Mouse (Mus musculus) liver, postnatal 0 days (tissue): Measurements from ENCODE around the gene Nlrp4c.

Source experiments
- CTCF ChIP-seq: sonication (generic); IDR thresholded peaks from 2 replicates; pipeline ENCODE4 v1.5.1; 2016; ENCODE audit warnings: antibody characterized with exemption, low read depth
- EP300 ChIP-seq: IDR thresholded peaks from 2 replicates; pipeline ENCODE4 v1.6.1; 2016; ENCODE audit warnings: antibody characterized with exemption, low read depth, mild to moderate bottlenecking

DNA sequence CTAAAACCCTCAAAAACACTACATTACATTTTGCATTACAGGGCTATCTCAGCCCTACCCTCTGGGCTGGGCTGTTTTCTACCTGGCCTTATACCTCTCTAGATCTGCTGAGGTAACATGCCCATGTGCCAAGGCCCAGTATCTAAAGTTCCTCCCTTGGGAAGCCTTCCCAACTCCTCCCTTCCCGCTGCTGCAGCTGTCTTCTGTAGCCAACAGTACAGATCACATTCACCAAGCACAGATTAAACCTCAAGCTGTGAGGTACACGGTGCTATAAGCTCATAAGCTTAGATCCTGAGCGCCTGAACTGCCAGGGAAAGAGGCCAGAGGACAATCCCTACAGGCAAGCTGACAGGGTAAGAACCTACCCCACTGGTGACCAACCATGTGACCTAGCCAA, 107.1 kb downstream of the Nlrp4c start:
- TF ChIP-seq EP300 (no peak), CTCF (no peak)
